13 mouse cellular contexts compared by ENCODE assay signal in genomic region chr6:38730169-38731146, GRCm38 (mm10).
DNase-seq lines count a peak whose midpoint lies in the region; ATAC-seq lines count a peak whose summit lies in the region.
"Had no signal": no experiment of that assay in that cellular context is flagged by ENCODE, and none has a peak within 500 bp of the region (broad histone marks: within the 10 kb centered on the region; RNA-seq: fewer than 3 reads in every experiment).

No protein-coding gene starts in this region.

- H3K4me2 ChIP-seq in hindbrain, embryonic 15.5 days: no peak overlapping the region
- no peak overlapping the region for H3K4me2 ChIP-seq in neural tube, embryonic 12.5 days (replicated peaks)
- H3K4me2 ChIP-seq: liver, embryonic 13.5 days had no signal

- no peak overlapping the region for H3K4me3 ChIP-seq in hindbrain, embryonic 15.5 days
- H3K4me3 ChIP-seq in neural tube, embryonic 12.5 days: no peak overlapping the region
- H3K4me3 ChIP-seq: liver, embryonic 13.5 days had no signal

- DNase-seq in layer of hippocampus, adult 18-20 months (ENCODE audit: low spot score in 2 of 2): peak; percentile 28 to 66
- DNase-seq in layer of hippocampus, postnatal 25 days (ENCODE audit: extremely low spot score in 1 of 2, low spot score in 1 of 2): no peak
- peak; percentile 14 for DNase-seq in brain, embryonic 18.5 days (ENCODE audit: low read depth, low spot score)
- DNase-seq in kidney, postnatal 36 days: no peak
- DNase-seq in spleen, postnatal 4 days (ENCODE audit: low spot score in 2 of 2): no peak
- no peak for DNase-seq in urinary bladder, adult 18-20 months (ENCODE audit: low spot score in 2 of 2)
- DNase-seq: adrenal gland, adult 8-10 months; heart, postnatal 4 days; kidney, postnatal 25 days; liver, embryonic 13.5 days had no signal

- H3K9ac ChIP-seq in hindbrain, embryonic 15.5 days: no peak overlapping the region
- no peak overlapping the region for H3K9ac ChIP-seq in neural tube, embryonic 12.5 days
- H3K9ac ChIP-seq: liver, embryonic 13.5 days had no signal

- H3K36me3 ChIP-seq in hindbrain, embryonic 15.5 days: peaks cover 29% of the 10 kb centered on the region
- peaks cover 55% of the 10 kb centered on the region for H3K36me3 ChIP-seq in neural tube, embryonic 12.5 days

- H3K27me3 ChIP-seq in hindbrain, embryonic 15.5 days: no peaks in the 10 kb centered on the region
- no peaks in the 10 kb centered on the region for H3K27me3 ChIP-seq in neural tube, embryonic 12.5 days (replicated peaks)
- H3K27me3 ChIP-seq: CH12.LX; liver, embryonic 13.5 days had no signal

- H3K27ac ChIP-seq in hindbrain, embryonic 15.5 days (replicated peaks): peak overlapping the region; percentile 65
- 0 out of 2 replicates have a peak overlapping the region, but pooled peaks have one; percentile 33 for H3K27ac ChIP-seq in neural tube, embryonic 12.5 days
- H3K27ac ChIP-seq: liver, embryonic 13.5 days had no signal

- H3K4me1 ChIP-seq in hindbrain, embryonic 15.5 days (replicated peaks): peaks cover 12% of the 10 kb centered on the region
- 0 out of 2 replicates have a peak, but pooled peaks cover 12% of the 10 kb centered on the region for H3K4me1 ChIP-seq in neural tube, embryonic 12.5 days
- H3K4me1 ChIP-seq: liver, embryonic 13.5 days had no signal

- H3K9me3 ChIP-seq in hindbrain, embryonic 15.5 days: no peaks in the 10 kb centered on the region
- no peaks in the 10 kb centered on the region for H3K9me3 ChIP-seq in neural tube, embryonic 12.5 days
- H3K9me3 ChIP-seq: liver, embryonic 13.5 days had no signal

- ATAC-seq in hindbrain, embryonic 15.5 days (ENCODE audit: low FRiP score, low read depth): peak; percentile 67
- ATAC-seq in neural tube, embryonic 12.5 days (ENCODE audit: low FRiP score, low read depth): peak; percentile 56; the same call in 1 of the 2 replicates

- 58% methylated on average over 15 of the region's 15 CpGs for WGBS in hindbrain, embryonic 15.5 days
- WGBS in neural tube, embryonic 12.5 days: 69% methylated on average over 15 of the region's 15 CpGs

Comparison
In these comparisons a context has a peak if more than half of its experiments do, and no peak if none do; other contexts are left out.
1. DNase-seq: peak in layer of hippocampus, adult 18-20 months (2 of 2) and brain, embryonic 18.5 days (single experiment); none in layer of hippocampus, postnatal 25 days (0 of 2), kidney, postnatal 36 days (0 of 2), spleen, postnatal 4 days (0 of 2) and urinary bladder, adult 18-20 months (0 of 2).